Mouse (Mus musculus) left cerebral cortex, postnatal 25 days (tissue): ENCODE measurements around the gene Dbx1. TPM values are rescaled to one million over a fixed set of nuclear protein-coding genes. Genes with fewer than 3 reads are reported as not detected.

Experiments
- total RNA-seq, 2 experiments: library from RNA; stranded (reverse); gene quantifications; 2 replicates each; pipeline ENCODE4 v1.2.3; 2021

Dbx1 gene
- total RNA-seq, 2 experiments from 2014 or later, result not detected

Other genes starting within 250 kb of the Dbx1 start
- 10 to 100 TPM; 11.0 to 12.7 TPM for gene Htatip2, start 122.3 kb upstream of the Dbx1 start, total RNA-seq
- 10 to 100 TPM; 31.0 to 34.8 TPM for gene Prmt3, start 141.5 kb upstream of the Dbx1 start, total RNA-seq